Mouse (Mus musculus) gonadal fat pad, adult 2 months (tissue): Measurements from ENCODE around the gene Tmem201. TPM values are rescaled to one million over a fixed set of nuclear protein-coding genes. Genes with fewer than 3 reads are reported as not detected.
"Not testable (repeated sequence)": the region's sequence is repeated elsewhere in the genome, so short reads cannot be mapped to it uniquely, and the experiment has no call there.

Source experiments
- DNase-seq: peaks from one replicate; pipeline ENCODE4 v3.0.0-alpha.2; 2012; ENCODE audit warnings: low read depth
- polyA plus RNA-seq: library from polyadenylated mRNA; depleted of rRNA; stranded (reverse); fragments of >200 nt; gene quantifications from 2 replicates; pipeline ENCODE4 v1.2.3, GENCODE M21; 2012; rRNA removed

Gene Tmem201
- 28.5 and 34.2 TPM in 2 replicates for polyA plus RNA-seq

GRCm38 (mm10) chr4:149737383-149738324, at the start of gene Tmem201:
Gene Tmem201 (minus strand): TSS chr4:149738044.
- DNase-seq: peak; percentile 38

GRCm38 (mm10) chr4:149784901-149785300, 47.1 kb upstream of the Tmem201 start:
- no peak for DNase-seq

- DNase-seq: no peak
These were observed 46.5 kb upstream of the Tmem201 start for GRCm38 (mm10) chr4:149784371-149784770.

- DNase-seq: no peak
These were observed 45.1 kb upstream of the Tmem201 start for GRCm38 (mm10) chr4:149782975-149783374.

GRCm38 (mm10) chr4:149780565-149781356, 42.9 kb upstream of the Tmem201 start:
- DNase-seq: peak; percentile 94

GRCm38 (mm10) chr4:149779966-149780365, 42.1 kb upstream of the Tmem201 start:
- no peak for DNase-seq

GRCm38 (mm10) chr4:149777126-149777525, 39.3 kb upstream of the Tmem201 start:
- DNase-seq: no peak

- DNase-seq: no peak
These were observed 38.0 kb upstream of the Tmem201 start for GRCm38 (mm10) chr4:149775760-149776362.

- DNase-seq: no peak
These were observed 37.5 kb upstream of the Tmem201 start for GRCm38 (mm10) chr4:149775330-149775729.

- DNase-seq: no peak
These were observed 36.2 kb upstream of the Tmem201 start, which contains the start of gene Slc25a33 for GRCm38 (mm10) chr4:149774094-149774470. Gene Slc25a33 (minus strand): TSS chr4:149774277.

GRCm38 (mm10) chr4:149773408-149774093, 35.7 kb upstream of the Tmem201 start:
- no peak for DNase-seq

GRCm38 (mm10) chr4:149772394-149772793, 34.5 kb upstream of the Tmem201 start:
- no peak for DNase-seq

GRCm38 (mm10) chr4:149765201-149765600, 27.4 kb upstream of the Tmem201 start:
- no peak for DNase-seq

GRCm38 (mm10) chr4:149763335-149763734, 25.5 kb upstream of the Tmem201 start:
- no peak for DNase-seq

GRCm38 (mm10) chr4:149759517-149759916, 21.7 kb upstream of the Tmem201 start:
- DNase-seq: no peak

GRCm38 (mm10) chr4:149758423-149758822, 20.6 kb upstream of the Tmem201 start:
- DNase-seq: no peak

- not testable (repeated sequence) for DNase-seq
These were observed 18.7 kb upstream of the Tmem201 start for GRCm38 (mm10) chr4:149756546-149756945.

- no peak for DNase-seq
These were observed 15.0 kb upstream of the Tmem201 start for GRCm38 (mm10) chr4:149752836-149753235.

GRCm38 (mm10) chr4:149752124-149752799, 14.4 kb upstream of the Tmem201 start:
- DNase-seq: no peak

- no peak for DNase-seq
These were observed 12.8 kb upstream of the Tmem201 start for GRCm38 (mm10) chr4:149750671-149751070.

GRCm38 (mm10) chr4:149749663-149750015, 11.8 kb upstream of the Tmem201 start:
- DNase-seq: not testable (repeated sequence)
